Comparison of ENCODE assay signal across 13 mouse cellular contexts in genomic region chr9:48315825-48316224, GRCm38 (mm10). TPM values are rescaled to one million over a fixed set of nuclear protein-coding genes. Genes with fewer than 3 reads are reported as not detected.
DNase-seq lines count a peak whose midpoint lies in the region.
"Had no signal": no experiment of that assay in that cellular context is flagged by ENCODE, and none has a peak within 500 bp of the region (broad histone marks: within the 10 kb centered on the region; RNA-seq: fewer than 3 reads in every experiment).

No protein-coding gene starts in this region.

- peak; percentile 51 for DNase-seq in adrenal gland, postnatal 10 days
- DNase-seq in adrenal gland, adult 8-10 months = no peak
- DNase-seq in kidney, postnatal 14 days = peak; percentile 3
- DNase-seq in kidney, adult 11 months = no peak
- peak; percentile 8 for DNase-seq in NIH3T3 (ENCODE audit: low read depth)
- DNase-seq in lung, postnatal 14 days = peak; percentile 28
- DNase-seq in right cerebral cortex, adult 2 months (ENCODE audit: low spot score in 2 of 2) = no peak
- DNase-seq: cerebellum, adult 18-20 months; cerebellum, postnatal 14 days; left cerebral cortex, postnatal 4 days; thymus, adult 18-20 months; thymus, postnatal 36 days had no signal

RNA-seq across cellular contexts. Expression of gene Nxpe2, which starts 37.4 kb away (rescaled TPM):
- total RNA-seq in adrenal gland, postnatal 10 days (2021) = 1 to 10 TPM; 7.3 to 9.4 TPM
- total RNA-seq in adrenal gland, adult 8-10 months (2022) = 1 to 10 TPM in 2 of 4 experiments, under 1 TPM in 2; 0.55 to 2.4 (median 1.1) TPM
- total RNA-seq: hindbrain, postnatal 0 days had no signal

Comparison
In these comparisons a context has a peak if more than half of its experiments do, and no peak if none do; other contexts are left out.
1. DNase-seq: peak in adrenal gland, postnatal 10 days (single experiment), kidney, postnatal 14 days (single experiment), NIH3T3 (single experiment) and lung, postnatal 14 days (single experiment); none in adrenal gland, adult 8-10 months (single experiment), kidney, adult 11 months (single experiment) and right cerebral cortex, adult 2 months (0 of 2).